Mouse (Mus musculus) kidney, adult 8-10 months (tissue): ENCODE results near the gene Pom121l12.

Source experiments
- DNase-seq, 2 experiments: peaks; one replicate each; pipeline ENCODE4 v3.0.0; 2022

The Pom121l12 gene

DNA sequence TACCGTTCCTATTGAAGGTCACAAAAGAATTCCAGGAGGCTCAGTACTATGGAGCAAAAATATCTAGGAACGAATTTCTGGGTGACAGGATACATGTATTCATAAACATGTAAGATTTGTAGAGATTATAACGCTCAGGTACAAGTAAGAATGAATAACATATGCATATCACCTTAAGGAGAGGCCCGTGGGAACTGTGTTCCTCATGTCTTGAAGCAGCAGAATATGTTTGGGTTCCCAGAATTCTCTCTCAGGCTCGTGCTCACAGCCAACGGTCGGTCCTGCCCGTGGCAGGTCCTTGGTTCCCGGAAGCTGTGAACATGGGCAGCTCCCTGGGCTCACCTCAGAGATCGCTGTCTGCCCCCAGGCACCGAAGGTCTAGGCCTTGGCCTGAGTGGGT lies at the start of gene Pom121l12:
Gene Pom121l12 (plus strand): TSS at position 301 of the 400 bp plus-strand sequence.
- DNase-seq, result no peak

GRCm38 (mm10) chr11:14611859-14612258 lies 12.8 kb downstream of the Pom121l12 start:
- no peak for DNase-seq
